Comparison of ENCODE assay signal across 7 mouse cellular contexts in the genomic region with DNA sequence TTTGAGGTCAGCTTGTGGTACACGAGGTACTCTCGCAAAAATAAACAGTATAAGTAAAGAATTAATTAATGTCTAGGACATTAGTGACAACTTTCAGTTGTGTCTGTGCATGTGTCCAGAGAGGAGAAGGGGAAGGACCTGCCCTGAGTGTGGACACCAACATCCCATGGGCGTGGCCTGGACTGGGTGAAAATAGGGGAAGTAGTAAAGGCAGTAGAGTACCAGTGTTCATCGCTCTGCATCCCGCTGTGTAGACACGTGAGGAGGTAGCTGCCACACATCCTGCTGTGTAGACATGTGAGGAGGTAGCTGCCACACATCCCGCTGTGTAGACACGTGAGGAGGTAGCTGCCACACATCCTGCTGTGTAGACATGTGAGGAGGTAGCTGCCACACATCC. TPM values are rescaled to one million over a fixed set of nuclear protein-coding genes. Genes with fewer than 3 reads are reported as not detected.
DNase-seq lines count a peak whose midpoint lies in the region; ATAC-seq and TF ChIP-seq lines count a peak whose summit lies in the region.
"Not testable (repeated sequence)": the region's sequence is repeated elsewhere in the genome, so short reads cannot be mapped to it uniquely, and the experiment has no call there.

No protein-coding gene starts in this region.

- TF ChIP-seq POLR2A in CH12.LX (IDR thresholded peaks at IDR 0.05; ENCODE audit: low read depth, low read length): not testable (repeated sequence)

- peak; percentile 7 for DNase-seq in CH12.LX (ENCODE audit: extremely low read depth)
- DNase-seq in c-Kit-positive CD71-negative TER-119-negative erythroid progenitor cells, embryonic 14.5 days (ENCODE audit: low read depth): peak; percentile 23
- DNase-seq in heart, adult 11 months: peak; percentile 92
- peak; percentile 40 for DNase-seq in liver, postnatal 0 days
- peak; percentile 16 for DNase-seq in lung, postnatal 25 days (ENCODE audit: low spot score)

- dilution Hi-C loops in CH12.LX (cut with MboI; ENCODE audit: extremely low pct_ligation_motif_present, extremely low pct_unique_long_range_greater_than_20kb, low sequenced_read_pairs): not testable (repeated sequence)

- H3K4me2 ChIP-seq in CH12.LX (ENCODE audit: insufficient read depth, low read depth, poor library complexity, severe bottlenecking); liver, postnatal 0 days (ENCODE audit: low read depth, low read length): not testable (repeated sequence)

- not testable (repeated sequence) for H3K27me3 ChIP-seq in CH12.LX (replicated peaks); liver, postnatal 0 days (ENCODE audit: insufficient read depth, low read length); megakaryocyte, embryonic 14.5 days (replicated peaks)

- not testable (repeated sequence) for H3K9ac ChIP-seq in CH12.LX (ENCODE audit: insufficient read depth, low read depth); liver, postnatal 0 days (replicated peaks)

- not testable (repeated sequence) for H3K27ac ChIP-seq in CH12.LX (ENCODE audit: insufficient read depth, low read depth); liver, postnatal 0 days (ENCODE audit: low read depth)

- not testable (repeated sequence) for H3K9me3 ChIP-seq in CH12.LX (replicated peaks; ENCODE audit: low read length); liver, postnatal 0 days (ENCODE audit: low read length); megakaryocyte, embryonic 14.5 days

- ATAC-seq in liver, postnatal 0 days: peak; percentile 59
- ATAC-seq in neutrophil, adult 5-6 weeks (ENCODE audit: extremely low read depth, insufficient number of reproducible peaks, low FRiP score, poor library complexity, severe bottlenecking): peak; percentile 97

- TF ChIP-seq CTCF in CH12.LX (conservative IDR thresholded peaks at IDR 0.05 in 1 of 2, IDR thresholded peaks at IDR 0.05 in 1 of 2; ENCODE audit: low read depth in 2 of 2, low read length in 2 of 2); liver, postnatal 0 days (IDR thresholded peaks at IDR 0.05; ENCODE audit: low read depth): not testable (repeated sequence)

- H3K4me1 ChIP-seq in CH12.LX (ENCODE audit: control insufficient read depth in 1 of 2, insufficient read depth in 2 of 2): peaks cover 7 to 24% of the 10 kb centered on the region in 2 experiments
- peaks cover 15% of the 10 kb centered on the region for H3K4me1 ChIP-seq in liver, postnatal 0 days (ENCODE audit: insufficient read depth)
- H3K4me1 ChIP-seq in megakaryocyte, embryonic 14.5 days: peaks cover 23% of the 10 kb centered on the region

- H3K36me3 ChIP-seq in CH12.LX (replicated peaks in 1 of 2; ENCODE audit: control insufficient read depth in 1 of 2, insufficient read depth in 1 of 2, low read length in 1 of 2); liver, postnatal 0 days (replicated peaks; ENCODE audit: insufficient read depth, low read length); megakaryocyte, embryonic 14.5 days (replicated peaks; ENCODE audit: low read length): not testable (repeated sequence)

- TF ChIP-seq RAD21 in CH12.LX (IDR thresholded peaks at IDR 0.05; ENCODE audit: low read depth, low read length): not testable (repeated sequence)

- 59% methylated on average over 8 of the region's 8 CpGs for WGBS in liver, postnatal 0 days (ENCODE audit: insufficient replicate concordance)

- in situ Hi-C loops in CH12.LX (cut with MboI; ENCODE audit: low pct_ligation_motif_present, low pct_unique_long_range_greater_than_20kb, low sequenced_read_pairs): not testable (repeated sequence)

- not testable (repeated sequence) for H3K79me2 ChIP-seq in CH12.LX (replicated peaks; ENCODE audit: control insufficient read depth, extremely low read depth, insufficient read depth, poor library complexity, severe bottlenecking)

- not testable (repeated sequence) for TF ChIP-seq EP300 in CH12.LX (IDR thresholded peaks at IDR 0.05; ENCODE audit: low read length); liver, postnatal 0 days (IDR thresholded peaks at IDR 0.05; ENCODE audit: low read depth)

- peak overlapping the region in 1 of 3 experiments; percentile 39 for H3K4me3 ChIP-seq in CH12.LX (replicated peaks in 1 of 3; ENCODE audit: low read depth in 2 of 3, low read length in 2 of 3, poor library complexity in 1 of 3)
- H3K4me3 ChIP-seq in liver, postnatal 0 days (ENCODE audit: low read depth, low read length): not testable (repeated sequence)
- H3K4me3 ChIP-seq in megakaryocyte, embryonic 14.5 days (replicated peaks): peak overlapping the region; percentile 68

TF ChIP-seq in CH12.LX, 34 proteins besides CTCF, POLR2A, EP300 and RAD21:
- 0 out of 2 replicates have a peak, but pooled peaks have one; percentile 9 for TF ChIP-seq BHLHE40 (IDR thresholded peaks at IDR 0.05; ENCODE audit: low read depth, low read length)

RNA-seq across cellular contexts. Expression of gene Borcs5, which starts 34.4 kb away (rescaled TPM):
- total RNA-seq in CH12.LX (2012; rRNA removed) (9.5 and 10.2 TPM in 2 replicates), CH12.LX (2014; rRNA removed) (14.7 and 16.4 TPM in 2 replicates)
- 8.0 and 10.4 TPM in 2 replicates for polyA plus RNA-seq in CH12.LX (2012; ENCODE audit: insufficient read length, low read depth)
- 8.2 and 8.3 TPM in 2 replicates for polyA plus RNA-seq in liver, postnatal 0 days (2015; fragmentation: Nextera tagmentation; extraction: Ambion mirVana)
- 15.7 and 33.1 TPM in 2 replicates for polyA plus RNA-seq in megakaryocyte, embryonic 14.5 days (2012; ENCODE audit: insufficient read depth, low replicate concordance)
- 7.4 and 8.8 TPM in 2 replicates for total RNA-seq in neutrophil, adult 5-6 weeks (2017)

RNA-seq across cellular contexts. Expression of gene Mansc1, which starts 41.4 kb away (rescaled TPM):
- total RNA-seq in CH12.LX (2012; rRNA removed): not detected in 2 replicates
- total RNA-seq in CH12.LX (2014; rRNA removed): not detected in 2 replicates
- not detected in 2 replicates for polyA plus RNA-seq in CH12.LX (2012; ENCODE audit: insufficient read length, low read depth)
- polyA plus RNA-seq in liver, postnatal 0 days (2015; fragmentation: Nextera tagmentation; extraction: Ambion mirVana): 1.6 TPM in 2 replicates
- not detected in 2 replicates for polyA plus RNA-seq in megakaryocyte, embryonic 14.5 days (2012; ENCODE audit: insufficient read depth, low replicate concordance)
- 0.12 TPM in 1 of 2 replicates, not detected in the other for total RNA-seq in neutrophil, adult 5-6 weeks (2017)

Comparison
In these comparisons a context has a peak if more than half of its experiments do, and no peak if none do; other contexts are left out.
1. DNase-seq: peak in every context shown above with its lines; median percentile 92 in heart, adult 11 months; 40 in liver, postnatal 0 days; 23 in c-Kit-positive CD71-negative TER-119-negative erythroid progenitor cells, embryonic 14.5 days; 16 in lung, postnatal 25 days; 7 in CH12.LX.